Mouse (Mus musculus): ENCODE data around the gene Slc25a38. TPM values are rescaled to one million over a fixed set of nuclear protein-coding genes. Genes with fewer than 3 reads are reported as not detected.

Slc25a38 gene
- polyA plus RNA-seq, 1 experiment from 2014 or later: 33.7 TPM

DNA sequence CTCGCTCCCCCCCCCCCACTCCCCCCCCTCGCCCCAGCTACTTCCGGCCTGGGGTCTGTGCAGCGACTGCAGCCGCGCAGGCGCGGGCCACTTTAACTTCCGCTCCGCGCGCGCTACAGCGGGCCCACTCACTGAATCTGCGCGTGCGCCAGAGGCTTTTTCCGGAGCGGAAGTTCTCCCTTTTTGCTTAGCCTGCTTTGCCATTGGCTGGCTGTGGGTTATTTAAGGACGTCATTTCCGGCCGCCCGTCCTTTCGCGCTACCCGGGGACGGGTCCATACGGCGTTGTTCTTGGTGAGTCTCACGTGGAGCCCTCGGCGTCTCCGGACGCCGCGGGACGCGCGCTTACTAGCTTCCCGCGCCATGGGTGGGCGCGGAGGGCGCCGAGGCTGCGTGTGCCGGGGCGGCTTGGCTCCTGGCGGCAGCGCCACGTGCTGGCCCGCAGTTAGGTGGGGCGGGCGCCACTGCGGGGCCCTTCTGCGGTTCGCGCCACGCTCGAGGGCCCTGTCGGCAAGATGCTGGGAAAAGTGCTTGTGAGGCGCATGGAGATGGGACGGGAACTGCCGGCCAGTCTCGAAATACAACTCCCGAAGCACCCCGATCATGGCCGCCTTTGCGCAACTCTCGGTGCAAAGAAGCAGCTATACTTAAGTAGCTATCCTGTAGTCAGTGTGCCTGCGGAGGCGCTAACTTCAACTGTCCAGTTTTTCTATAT lies 17.5 kb downstream of the Slc25a38 start, which contains the start of gene Rpsa:
Rpsa (plus strand) TSS at position 152 of the 714 bp plus-strand sequence.
- Histone ChIP-seq H3K36me3 (ENCODE audit: control insufficient read depth, insufficient read depth, low read length) (peaks cover 15% of the 10 kb centered on the region; the same call in 1 of the 2 replicates), H3K4me1 (replicated peaks; ENCODE audit: control insufficient read depth, insufficient read depth, low read length) (peaks cover 12% of the 10 kb centered on the region), H3K27ac (ENCODE audit: low read depth, low read length) (peak within 1 kb of the TSS; percentile 82), H3K4me2 (ENCODE audit: low read depth, low read length, severe bottlenecking) (peak within 1 kb of the TSS; percentile 87), H3K27me3 (ENCODE audit: control insufficient read depth, insufficient read depth, low read length) (no peaks in the 10 kb centered on the region), H3K4me3 (ENCODE audit: low read depth, low read length) (peak within 1 kb of the TSS; percentile 100), H3K9me3 (ENCODE audit: control insufficient read depth, low read length) (no peaks in the 10 kb centered on the region), H3K9ac (ENCODE audit: low read length) (peak within 1 kb of the TSS; percentile 98)
- under 1% methylated on average over 62 of the region's 72 CpGs for WGBS
- ATAC-seq (replicated peaks; ENCODE audit: low FRiP score) (peak; percentile 97), DNase-seq (ENCODE audit: low spot score) (peak; percentile 98)

GRCm38 (mm10) chr9:120129276-120129675 lies 19.1 kb downstream of the Slc25a38 start:
- no peak overlapping the region for H3K27ac ChIP-seq (ENCODE audit: low read depth, low read length)
- H3K27me3 ChIP-seq (ENCODE audit: control insufficient read depth, insufficient read depth, low read length): no peaks in the 10 kb centered on the region
- peak overlapping the region; percentile 98 for H3K9ac ChIP-seq (ENCODE audit: low read length)
- ATAC-seq (replicated peaks; ENCODE audit: low FRiP score): no peak
- H3K36me3 ChIP-seq (ENCODE audit: control insufficient read depth, insufficient read depth, low read length): peaks cover 18% of the 10 kb centered on the region; the same call in 1 of the 2 replicates
- WGBS: 74% methylated on average over 10 of the region's 10 CpGs
- no peak for DNase-seq (ENCODE audit: low spot score)
- H3K4me2 ChIP-seq (ENCODE audit: low read depth, low read length, severe bottlenecking): peak overlapping the region; percentile 87
- H3K9me3 ChIP-seq (ENCODE audit: control insufficient read depth, low read length): no peaks in the 10 kb centered on the region
- peak overlapping the region; percentile 100 for H3K4me3 ChIP-seq (ENCODE audit: low read depth, low read length)
- peaks cover 12% of the 10 kb centered on the region for H3K4me1 ChIP-seq (replicated peaks; ENCODE audit: control insufficient read depth, insufficient read depth, low read length)

GRCm38 (mm10) chr9:120131784-120132288 lies 21.7 kb downstream of the Slc25a38 start:
- Histone ChIP-seq H3K4me2 (ENCODE audit: low read depth, low read length, severe bottlenecking) (no peak overlapping the region), H3K4me1 (replicated peaks; ENCODE audit: control insufficient read depth, insufficient read depth, low read length) (peaks cover 12% of the 10 kb centered on the region), H3K36me3 (ENCODE audit: control insufficient read depth, insufficient read depth, low read length) (peaks cover 18% of the 10 kb centered on the region; the same call in 1 of the 2 replicates), H3K27ac (ENCODE audit: low read depth, low read length) (no peak overlapping the region), H3K27me3 (ENCODE audit: control insufficient read depth, insufficient read depth, low read length) (no peaks in the 10 kb centered on the region), H3K9ac (ENCODE audit: low read length) (no peak overlapping the region), H3K9me3 (ENCODE audit: control insufficient read depth, low read length) (no peaks in the 10 kb centered on the region), H3K4me3 (ENCODE audit: low read depth, low read length) (no peak overlapping the region)
- ATAC-seq (replicated peaks; ENCODE audit: low FRiP score) (no peak), DNase-seq (ENCODE audit: low spot score) (no peak)
- WGBS: 90% methylated on average over 3 of the region's 3 CpGs

DNA sequence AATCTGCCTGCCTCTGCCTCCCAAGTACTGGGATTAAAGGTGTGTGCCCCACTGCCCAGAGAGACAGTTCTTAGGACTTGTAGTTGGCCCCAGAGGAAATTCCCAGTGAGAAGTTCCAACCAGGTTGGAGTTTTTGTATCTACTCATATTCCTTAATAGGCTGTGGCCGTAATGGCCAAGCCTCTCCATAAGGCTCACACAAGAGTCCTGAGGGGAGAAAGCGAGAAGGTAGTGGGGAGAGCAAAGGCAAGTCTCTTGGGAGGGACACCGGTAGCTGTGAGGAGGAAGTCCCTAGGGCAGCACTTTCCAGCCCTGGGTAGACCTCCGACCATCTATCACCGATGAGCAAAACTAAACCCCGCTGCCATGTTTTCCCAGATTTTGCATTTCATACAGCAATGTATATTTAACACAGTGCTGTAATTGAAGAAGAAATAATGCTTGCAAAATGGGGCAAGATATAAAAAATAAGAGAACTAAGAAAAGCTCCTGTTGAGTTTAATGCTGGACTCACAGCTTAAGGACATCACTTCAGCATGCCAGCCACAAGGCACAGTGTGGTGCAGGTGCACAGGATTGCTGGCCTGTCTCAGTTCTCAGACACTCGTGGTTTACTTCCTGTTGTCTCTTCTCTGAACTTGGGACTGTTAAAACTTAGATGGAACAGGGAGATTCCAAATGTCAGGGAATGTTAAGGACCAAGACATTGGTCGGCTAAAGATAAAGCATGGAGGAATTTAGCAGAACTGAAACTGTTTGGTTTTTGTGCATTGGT lies 23.0 kb downstream of the Slc25a38 start:
- H3K36me3 ChIP-seq (ENCODE audit: control insufficient read depth, insufficient read depth, low read length): peaks cover 18% of the 10 kb centered on the region; the same call in 1 of the 2 replicates
- WGBS: 40% methylated on average over 8 of the region's 8 CpGs
- no peak for DNase-seq (ENCODE audit: low spot score)

DNA sequence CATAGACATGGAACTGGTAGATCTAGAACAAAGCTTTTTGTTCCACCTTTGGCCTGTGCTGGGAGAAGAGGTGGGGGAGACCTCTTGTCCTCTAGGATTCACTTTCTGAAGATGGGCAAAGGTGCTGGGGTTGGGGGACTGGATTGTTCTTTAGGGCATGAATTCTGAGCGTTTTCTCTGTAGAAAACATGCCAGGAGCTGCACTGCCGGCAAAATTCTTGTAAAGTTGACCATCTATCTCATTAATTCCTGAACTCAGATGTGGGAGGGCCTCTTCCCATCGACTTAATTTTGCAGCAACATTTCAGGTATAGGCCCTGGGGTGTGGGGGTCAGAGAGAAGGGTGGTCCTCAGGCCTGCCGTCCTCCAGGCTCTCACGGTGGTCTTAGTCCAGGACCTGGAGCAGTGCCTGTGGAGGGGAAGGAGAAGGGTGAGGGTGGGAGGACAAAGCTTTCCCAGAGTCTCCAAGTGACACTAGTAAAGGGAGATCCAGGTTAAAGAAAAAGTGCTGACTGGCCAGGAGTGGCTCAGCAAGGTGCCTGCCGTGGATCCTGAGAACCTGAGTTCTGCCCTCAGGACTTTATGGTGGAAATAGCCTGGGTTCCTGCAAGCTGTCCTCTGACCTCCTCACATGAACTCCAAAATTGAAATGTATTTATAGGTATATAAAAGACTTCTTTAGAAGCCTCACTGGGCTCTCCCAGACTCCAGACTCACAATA lies 23.7 kb downstream of the Slc25a38 start:
- no peak for DNase-seq (ENCODE audit: low spot score)
- H3K4me2 ChIP-seq (ENCODE audit: low read depth, low read length, severe bottlenecking): no peak overlapping the region
- H3K27ac ChIP-seq (ENCODE audit: low read depth, low read length): no peak overlapping the region
- peaks cover 7% of the 10 kb centered on the region for H3K4me1 ChIP-seq (replicated peaks; ENCODE audit: control insufficient read depth, insufficient read depth, low read length)
- no peak overlapping the region for H3K4me3 ChIP-seq (ENCODE audit: low read depth, low read length)
- H3K27me3 ChIP-seq (ENCODE audit: control insufficient read depth, insufficient read depth, low read length): no peaks in the 10 kb centered on the region
- H3K36me3 ChIP-seq (ENCODE audit: control insufficient read depth, insufficient read depth, low read length): peaks cover 18% of the 10 kb centered on the region; the same call in 1 of the 2 replicates
- H3K9ac ChIP-seq (ENCODE audit: low read length): no peak overlapping the region
- ATAC-seq (replicated peaks; ENCODE audit: low FRiP score): no peak
- H3K9me3 ChIP-seq (ENCODE audit: control insufficient read depth, low read length): no peaks in the 10 kb centered on the region
- 62% methylated on average over 6 of the region's 6 CpGs for WGBS

More for the DNA sequence above, 23.0 kb downstream of the Slc25a38 start:
- no peak overlapping the region for H3K9ac ChIP-seq (ENCODE audit: low read length)
- H3K9me3 ChIP-seq (ENCODE audit: control insufficient read depth, low read length): no peaks in the 10 kb centered on the region
- no peaks in the 10 kb centered on the region for H3K27me3 ChIP-seq (ENCODE audit: control insufficient read depth, insufficient read depth, low read length)
- H3K4me3 ChIP-seq (ENCODE audit: low read depth, low read length): no peak overlapping the region
- ATAC-seq (replicated peaks; ENCODE audit: low FRiP score): 0 out of 2 replicates have a peak, but pooled peaks have one; percentile 18
- no peak overlapping the region for H3K27ac ChIP-seq (ENCODE audit: low read depth, low read length)
- H3K4me2 ChIP-seq (ENCODE audit: low read depth, low read length, severe bottlenecking): no peak overlapping the region
- H3K4me1 ChIP-seq (replicated peaks; ENCODE audit: control insufficient read depth, insufficient read depth, low read length): peaks cover 12% of the 10 kb centered on the region

DNA sequence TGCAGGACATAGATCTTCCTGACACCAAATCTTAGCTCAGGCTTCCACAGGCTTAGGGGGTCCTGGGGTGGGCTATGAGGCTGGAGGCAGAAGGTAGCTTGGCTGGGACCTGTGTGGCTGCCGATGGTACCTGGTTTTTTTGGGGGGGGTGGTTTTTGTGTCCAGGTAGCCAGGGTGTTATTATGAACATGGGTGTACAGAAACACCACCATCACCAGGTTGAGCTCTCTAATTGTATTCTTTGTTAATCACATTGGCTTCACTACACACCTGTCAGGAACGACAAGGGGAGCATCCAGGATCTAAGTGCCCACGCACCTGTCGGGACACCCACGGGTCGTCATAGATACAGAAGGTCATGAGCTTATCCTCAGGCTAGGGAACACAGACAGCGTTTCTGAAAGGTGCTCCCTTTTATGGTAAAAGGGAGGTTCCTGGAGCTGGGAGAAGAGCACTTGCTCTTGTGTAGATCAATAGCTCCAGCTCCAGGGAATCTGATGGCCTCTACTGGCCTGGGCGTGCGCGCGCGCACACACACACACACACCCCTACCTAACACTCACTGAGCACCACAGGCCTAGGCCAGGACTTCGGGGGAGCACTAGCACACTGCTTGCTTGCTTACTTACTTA lies 24.5 kb downstream of the Slc25a38 start:
- H3K36me3 ChIP-seq (ENCODE audit: control insufficient read depth, insufficient read depth, low read length): peaks cover 15% of the 10 kb centered on the region; the same call in 1 of the 2 replicates
- 0 out of 2 replicates have a peak, but pooled peaks cover 2% of the 10 kb centered on the region for H3K4me1 ChIP-seq (replicated peaks; ENCODE audit: control insufficient read depth, insufficient read depth, low read length)
- no peak for DNase-seq (ENCODE audit: low spot score)
- no peak for ATAC-seq (replicated peaks; ENCODE audit: low FRiP score)
- no peak overlapping the region for H3K9ac ChIP-seq (ENCODE audit: low read length)
- 88% methylated on average over 13 of the region's 13 CpGs for WGBS
- no peak overlapping the region for H3K4me2 ChIP-seq (ENCODE audit: low read depth, low read length, severe bottlenecking)
- H3K9me3 ChIP-seq (ENCODE audit: control insufficient read depth, low read length): no peaks in the 10 kb centered on the region
- no peak overlapping the region for H3K27ac ChIP-seq (ENCODE audit: low read depth, low read length)
- H3K4me3 ChIP-seq (ENCODE audit: low read depth, low read length): no peak overlapping the region
- no peaks in the 10 kb centered on the region for H3K27me3 ChIP-seq (ENCODE audit: control insufficient read depth, insufficient read depth, low read length)

GRCm38 (mm10) chr9:120135454-120135853 lies 25.3 kb downstream of the Slc25a38 start:
- H3K4me1 ChIP-seq (replicated peaks; ENCODE audit: control insufficient read depth, insufficient read depth, low read length): no peaks in the 10 kb centered on the region
- no peak overlapping the region for H3K4me3 ChIP-seq (ENCODE audit: low read depth, low read length)
- no peak overlapping the region for H3K4me2 ChIP-seq (ENCODE audit: low read depth, low read length, severe bottlenecking)
- no peak overlapping the region for H3K27ac ChIP-seq (ENCODE audit: low read depth, low read length)
- ATAC-seq (replicated peaks; ENCODE audit: low FRiP score): no peak
- DNase-seq (ENCODE audit: low spot score): no peak
- no peaks in the 10 kb centered on the region for H3K9me3 ChIP-seq (ENCODE audit: control insufficient read depth, low read length)
- H3K9ac ChIP-seq (ENCODE audit: low read length): no peak overlapping the region
- H3K36me3 ChIP-seq (ENCODE audit: control insufficient read depth, insufficient read depth, low read length): peaks cover 12% of the 10 kb centered on the region; the same call in 1 of the 2 replicates
- no peaks in the 10 kb centered on the region for H3K27me3 ChIP-seq (ENCODE audit: control insufficient read depth, insufficient read depth, low read length)
- WGBS: 91% methylated on average over 11 of the region's 11 CpGs

DNA sequence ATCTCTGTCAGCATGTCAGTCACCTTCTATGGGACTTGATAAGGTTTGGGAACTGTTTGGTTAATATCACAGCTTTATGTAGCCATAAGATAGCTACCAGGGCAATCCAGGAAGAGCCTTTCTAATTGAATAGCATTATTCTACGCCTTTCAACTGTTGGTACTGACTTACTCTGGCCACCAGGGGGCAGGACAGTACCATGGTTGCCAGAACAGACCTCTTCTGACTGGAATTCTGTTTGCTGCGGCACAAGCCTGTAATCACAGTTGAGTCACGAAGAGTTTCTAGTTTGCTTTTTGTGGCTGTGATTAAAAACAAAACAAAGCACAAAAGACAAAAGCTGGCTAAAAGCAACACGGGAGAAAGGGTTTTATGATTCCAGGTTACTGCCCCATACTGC lies 30.5 kb downstream of the Slc25a38 start:
- no peak overlapping the region for H3K4me2 ChIP-seq (ENCODE audit: low read depth, low read length, severe bottlenecking)
- H3K4me1 ChIP-seq (replicated peaks; ENCODE audit: control insufficient read depth, insufficient read depth, low read length): no peaks in the 10 kb centered on the region
- H3K27me3 ChIP-seq (ENCODE audit: control insufficient read depth, insufficient read depth, low read length): no peaks in the 10 kb centered on the region
- H3K9ac ChIP-seq (ENCODE audit: low read length): no peak overlapping the region
- peak; percentile 66 for ATAC-seq (replicated peaks; ENCODE audit: low FRiP score)
- no peaks in the 10 kb centered on the region for H3K36me3 ChIP-seq (ENCODE audit: control insufficient read depth, insufficient read depth, low read length)
- H3K27ac ChIP-seq (ENCODE audit: low read depth, low read length): no peak overlapping the region
- DNase-seq (ENCODE audit: low spot score): peak; percentile 88
- no peak overlapping the region for H3K4me3 ChIP-seq (ENCODE audit: low read depth, low read length)
- 12% methylated on average over 4 of the region's 4 CpGs for WGBS
- no peaks in the 10 kb centered on the region for H3K9me3 ChIP-seq (ENCODE audit: control insufficient read depth, low read length)
